Mouse (Mus musculus) kidney, adult 11 months (tissue): ENCODE data around the gene Atraid.
"Not testable (repeated sequence)": the region's sequence is repeated elsewhere in the genome, so short reads cannot be mapped to it uniquely, and the experiment has no call there.

ENCODE experiments used
- DNase-seq: peaks from one replicate; pipeline ENCODE4 v3.0.0; 2022

Gene Atraid

DNA sequence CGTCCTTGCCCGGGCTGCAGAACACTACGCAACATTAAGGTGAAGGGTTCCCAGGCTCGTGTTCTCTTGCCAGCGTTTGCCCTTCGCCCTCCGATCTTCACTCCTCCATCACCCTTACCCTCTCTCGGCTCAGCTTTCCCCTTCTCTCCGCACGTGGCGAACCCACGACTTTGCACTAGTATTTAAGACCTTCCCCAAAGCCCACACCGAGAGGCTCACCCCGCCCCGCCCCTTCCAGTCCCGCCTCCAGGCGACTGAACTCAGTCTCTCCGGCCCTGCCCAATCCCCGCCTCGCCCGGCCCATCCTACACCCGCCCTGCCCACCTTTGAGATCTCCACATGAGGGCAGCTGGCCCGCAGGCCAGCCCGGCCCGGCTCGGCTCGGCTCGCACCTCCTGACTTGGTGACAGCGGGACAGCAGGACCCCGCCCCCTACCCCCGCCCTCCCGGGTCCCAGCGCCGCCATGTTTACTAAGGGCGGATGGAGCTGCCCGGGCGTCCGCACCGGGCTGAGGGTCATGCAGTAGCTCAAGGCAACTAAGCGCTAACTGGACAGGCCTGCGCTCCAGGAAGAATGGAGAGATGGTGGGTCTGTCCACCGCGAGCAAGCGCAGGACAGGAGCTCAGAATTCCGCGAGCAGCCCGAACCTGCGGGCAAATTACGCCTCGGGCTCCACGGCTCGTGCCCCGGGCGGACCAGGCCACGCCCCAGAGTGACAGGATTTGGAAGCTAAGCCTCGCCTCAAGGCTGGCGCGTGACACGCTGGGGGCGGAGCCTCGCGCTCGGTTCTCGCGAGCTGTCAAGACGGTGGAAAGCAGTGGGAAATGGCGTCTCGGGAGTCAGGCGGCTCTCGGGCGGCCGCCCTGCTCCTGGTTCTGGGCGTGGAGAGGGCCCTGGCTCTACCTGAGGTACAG, at the start of gene Atraid:
Gene Atraid, plus strand, starts transcription at position 465 of the 915 bp plus-strand sequence.
- DNase-seq: peak; percentile 98

GRCm38 (mm10) chr5:30999324-30999723, 48.8 kb upstream of the Atraid start:
- no peak for DNase-seq

DNA sequence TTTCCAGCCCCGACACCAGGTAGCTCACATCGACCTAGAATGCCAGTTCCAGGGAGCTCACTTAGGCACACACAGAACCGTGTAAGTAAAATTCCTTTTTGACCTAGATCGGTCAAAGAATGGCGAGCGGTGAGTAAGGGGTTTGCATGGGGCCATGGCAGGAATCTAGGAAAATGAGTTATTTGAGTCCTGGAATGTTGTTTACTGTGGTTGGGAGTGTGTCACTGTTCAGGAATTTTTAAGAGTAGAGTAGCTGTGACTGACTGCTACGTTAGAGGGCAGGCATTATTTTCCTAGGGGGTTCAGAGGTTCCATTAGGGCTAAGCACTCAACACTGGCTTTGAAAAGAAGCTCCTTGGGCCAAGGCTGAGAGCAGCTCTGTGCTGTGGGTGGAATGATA, 48.0 kb upstream of the Atraid start:
- DNase-seq: no peak

DNA sequence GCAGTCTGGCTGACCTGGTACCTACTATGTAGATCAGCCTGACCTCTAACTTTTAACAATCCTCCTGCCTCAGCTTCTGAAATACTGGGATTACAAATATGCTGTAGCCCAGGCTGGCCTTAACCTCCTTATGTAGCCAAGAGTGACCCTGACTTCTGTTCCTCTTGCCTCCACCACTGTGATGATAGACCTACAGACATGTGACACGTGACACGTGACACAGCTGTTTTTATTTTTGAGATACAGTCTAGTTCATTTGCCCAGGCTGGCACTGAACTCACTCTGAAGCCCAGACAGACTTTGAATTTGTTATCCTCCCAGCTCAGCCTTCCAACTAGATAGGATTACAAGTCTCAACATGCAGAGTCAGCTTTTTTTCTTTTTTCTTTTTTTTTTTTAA, 47.1 kb upstream of the Atraid start:
- no peak for DNase-seq

- DNase-seq: no peak
These were observed 46.6 kb upstream of the Atraid start for GRCm38 (mm10) chr5:31001560-31001959.

GRCm38 (mm10) chr5:31004184-31004583, 43.9 kb upstream of the Atraid start:
- DNase-seq: peak; percentile 73

GRCm38 (mm10) chr5:31012737-31013136, 35.4 kb upstream of the Atraid start:
- no peak for DNase-seq

- no peak for DNase-seq
These were observed 32.2 kb upstream of the Atraid start for GRCm38 (mm10) chr5:31015913-31016312.

GRCm38 (mm10) chr5:31021790-31022189, 26.3 kb upstream of the Atraid start:
- DNase-seq: not testable (repeated sequence)

GRCm38 (mm10) chr5:31022690-31023089, 25.4 kb upstream of the Atraid start:
- DNase-seq: no peak

DNA sequence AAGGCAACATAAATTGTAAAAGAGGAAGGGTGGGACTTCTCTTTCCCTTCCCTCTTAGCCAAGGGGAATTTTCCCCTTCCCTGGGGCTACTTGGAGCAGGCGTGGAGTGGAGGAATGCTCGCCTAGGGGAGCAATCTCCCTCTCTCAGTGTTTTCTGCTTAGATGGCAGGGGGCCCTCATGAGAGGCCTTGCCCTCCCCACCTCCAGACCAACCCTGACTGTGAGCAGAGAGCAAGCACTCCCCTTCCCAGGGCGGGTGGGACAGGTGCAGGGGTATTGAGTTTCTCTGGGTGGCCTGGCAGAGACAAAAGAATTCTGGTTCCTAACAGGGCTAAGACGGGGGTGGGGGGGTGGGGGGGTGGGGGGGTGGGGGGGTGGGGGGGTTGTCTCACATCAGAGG, 24.9 kb upstream of the Atraid start:
- DNase-seq: no peak

- no peak for DNase-seq
These were observed 23.5 kb upstream of the Atraid start for GRCm38 (mm10) chr5:31024641-31025040.

DNA sequence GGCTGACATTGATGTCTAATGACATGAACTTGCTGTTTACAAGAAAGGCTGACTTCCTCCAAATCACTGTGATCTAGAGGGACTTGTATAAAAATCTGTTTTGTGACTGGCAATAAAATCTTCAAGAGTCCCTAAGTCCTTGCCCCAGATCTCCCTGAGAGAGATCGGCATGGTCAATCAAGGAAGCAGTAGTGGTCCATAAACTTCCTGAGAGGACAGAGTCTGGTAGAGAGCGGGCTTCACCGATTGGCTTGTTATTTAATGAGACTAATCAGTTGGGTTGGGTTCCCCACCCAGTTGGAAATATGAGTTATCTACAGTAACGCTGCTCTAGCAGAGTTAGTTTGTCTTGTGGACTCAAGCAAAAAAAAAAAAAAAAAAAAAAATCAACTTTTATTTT, 17.2 kb upstream of the Atraid start:
- DNase-seq: no peak

- no peak for DNase-seq
These were observed 16.6 kb upstream of the Atraid start for GRCm38 (mm10) chr5:31031508-31031907.

DNA sequence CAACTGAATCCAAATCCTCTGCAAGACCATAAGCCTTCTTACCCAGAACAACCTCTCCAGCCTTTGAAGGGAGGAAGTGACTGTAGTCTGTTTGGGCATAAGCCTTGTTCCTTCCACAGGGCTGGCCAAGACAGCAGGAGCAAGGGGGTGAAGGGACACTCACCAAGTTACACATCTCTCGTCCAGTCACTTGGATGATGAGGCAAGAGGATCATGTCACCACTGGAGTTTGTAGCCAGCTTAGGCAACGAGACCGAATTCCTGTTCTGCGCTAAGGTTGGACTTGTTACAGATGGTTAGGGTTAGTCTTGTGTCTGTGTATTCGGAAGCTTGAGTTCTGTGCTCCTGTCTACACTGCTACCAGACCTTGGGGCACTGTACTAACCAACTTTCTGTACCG, 13.4 kb upstream of the Atraid start:
- DNase-seq: no peak

- not testable (repeated sequence) for DNase-seq
These were observed 11.6 kb upstream of the Atraid start for GRCm38 (mm10) chr5:31036556-31036955.

DNA sequence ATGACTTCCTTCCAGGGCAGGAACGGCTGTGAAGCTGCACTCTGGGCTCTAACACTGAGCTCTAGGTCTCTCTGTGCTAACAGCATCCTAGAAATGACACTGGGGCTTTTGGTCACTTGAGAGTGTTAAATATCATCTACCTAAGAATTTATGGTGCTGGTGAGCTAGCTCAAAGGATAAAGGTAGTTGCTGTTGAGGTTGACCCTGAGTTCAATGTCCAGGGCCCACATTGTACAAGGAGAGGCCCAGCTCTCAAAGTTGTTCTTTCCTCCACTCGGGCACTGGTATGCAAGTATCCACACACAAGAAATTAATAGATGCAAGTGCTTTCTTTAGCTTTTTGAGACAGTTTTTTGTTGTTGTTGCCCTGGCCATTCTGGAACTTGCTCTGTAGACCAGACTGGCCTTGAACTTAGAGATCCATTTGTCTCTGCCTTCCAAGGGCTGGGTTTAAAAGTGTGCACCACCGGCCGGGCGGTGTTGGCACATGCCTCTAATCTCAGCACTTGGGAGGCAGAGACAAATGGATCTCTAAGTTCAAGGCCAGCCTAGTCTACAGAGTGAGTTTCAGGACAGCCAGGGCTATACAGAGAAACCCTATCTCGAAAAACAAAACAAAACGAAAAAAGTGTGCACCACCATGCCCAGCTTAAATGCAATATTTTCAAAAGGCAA, 9.8 kb upstream of the Atraid start:
- DNase-seq: peak; percentile 41

- no peak for DNase-seq
These were observed 1.7 kb upstream of the Atraid start for GRCm38 (mm10) chr5:31046416-31046815.

- DNase-seq: no peak
These were observed 1.0 kb upstream of the Atraid start for GRCm38 (mm10) chr5:31047074-31047473.

DNA sequence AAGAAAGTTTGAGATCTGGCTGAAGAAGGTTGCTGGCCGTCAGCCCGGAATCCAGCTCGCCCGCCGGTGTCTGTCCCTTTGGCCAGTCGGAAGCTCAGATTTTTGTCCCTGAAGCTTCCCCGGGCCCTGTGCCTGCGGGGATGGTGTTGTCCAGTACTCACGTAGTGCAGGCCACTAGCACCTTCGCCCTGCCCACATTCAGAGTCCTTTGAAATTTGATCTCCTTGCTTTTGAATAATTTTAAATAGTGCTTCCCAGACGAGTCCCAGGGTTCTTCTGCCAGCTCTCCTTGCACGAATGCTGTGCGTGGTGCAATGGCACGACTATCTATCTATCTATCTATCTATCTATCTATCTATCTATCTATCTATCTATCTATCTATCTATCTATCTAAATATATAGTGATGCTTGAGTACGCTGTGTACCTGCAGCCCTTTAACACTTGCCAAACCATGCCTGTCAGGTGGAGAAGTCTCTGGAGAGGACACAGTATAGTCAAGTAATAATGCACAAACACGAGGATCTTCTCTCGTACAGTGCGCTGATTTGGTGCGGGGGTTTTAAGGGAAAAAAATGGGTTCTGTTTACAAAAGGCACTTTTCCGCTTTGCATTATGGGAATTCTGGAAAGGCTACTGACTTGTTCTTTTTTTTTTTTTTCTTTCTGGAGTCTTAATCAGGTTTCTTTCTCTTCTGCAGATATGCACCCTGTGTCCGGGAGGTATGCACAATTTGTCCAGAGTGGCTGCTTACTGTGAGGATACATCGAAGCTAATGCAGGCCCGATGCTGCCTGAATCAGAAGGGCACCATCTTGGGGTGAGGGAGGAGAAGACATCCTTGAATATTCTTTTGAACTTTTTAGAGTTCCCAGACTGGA, 890 bp downstream of the Atraid start, which contains the start of gene Slc5a6:
Gene Slc5a6, minus strand, starts transcription at position 162 of the 879 bp plus-strand sequence.
- DNase-seq: peak; percentile 39

DNA sequence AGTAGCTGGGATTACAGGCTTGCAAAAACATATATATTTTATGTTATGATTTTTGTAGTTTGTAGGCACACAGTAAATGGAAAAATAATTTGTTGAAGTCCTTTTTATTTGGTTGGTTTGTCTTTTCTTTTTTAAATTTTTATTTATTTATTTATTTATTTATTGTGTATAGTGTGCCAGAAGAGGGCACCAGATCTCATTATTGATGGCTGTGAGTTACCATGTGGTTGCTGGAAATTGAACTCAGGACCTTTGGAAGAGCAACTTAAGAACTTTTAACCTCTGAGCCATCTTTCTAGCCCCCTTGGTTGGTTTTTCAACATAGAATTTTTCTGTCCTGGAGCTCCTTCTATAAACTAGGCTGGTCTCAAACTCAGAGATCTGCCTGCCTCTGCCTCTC, 2.3 kb downstream of the Atraid start:
- DNase-seq: no peak

DNA sequence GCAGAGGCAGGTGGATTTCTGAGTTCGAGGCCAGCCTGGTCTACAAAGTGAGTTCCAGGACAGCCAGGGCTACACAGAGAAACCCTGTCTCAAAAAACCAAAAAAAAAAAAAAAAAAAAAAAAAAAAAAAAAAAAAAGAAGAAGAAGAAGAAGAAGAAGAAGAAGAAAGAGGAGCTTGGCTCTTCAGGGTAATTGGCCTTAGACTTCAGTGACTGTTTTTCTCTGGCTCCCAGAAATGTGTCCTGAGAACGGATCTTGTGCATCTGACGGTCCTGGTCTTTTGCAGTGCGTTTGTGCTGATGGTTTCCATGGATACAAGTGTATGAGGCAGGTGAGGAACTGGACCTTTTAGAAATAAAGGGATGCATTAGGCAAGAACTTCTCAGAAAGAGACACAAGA, 5.6 kb downstream of the Atraid start:
- DNase-seq: not testable (repeated sequence)
